In the genomic region with DNA sequence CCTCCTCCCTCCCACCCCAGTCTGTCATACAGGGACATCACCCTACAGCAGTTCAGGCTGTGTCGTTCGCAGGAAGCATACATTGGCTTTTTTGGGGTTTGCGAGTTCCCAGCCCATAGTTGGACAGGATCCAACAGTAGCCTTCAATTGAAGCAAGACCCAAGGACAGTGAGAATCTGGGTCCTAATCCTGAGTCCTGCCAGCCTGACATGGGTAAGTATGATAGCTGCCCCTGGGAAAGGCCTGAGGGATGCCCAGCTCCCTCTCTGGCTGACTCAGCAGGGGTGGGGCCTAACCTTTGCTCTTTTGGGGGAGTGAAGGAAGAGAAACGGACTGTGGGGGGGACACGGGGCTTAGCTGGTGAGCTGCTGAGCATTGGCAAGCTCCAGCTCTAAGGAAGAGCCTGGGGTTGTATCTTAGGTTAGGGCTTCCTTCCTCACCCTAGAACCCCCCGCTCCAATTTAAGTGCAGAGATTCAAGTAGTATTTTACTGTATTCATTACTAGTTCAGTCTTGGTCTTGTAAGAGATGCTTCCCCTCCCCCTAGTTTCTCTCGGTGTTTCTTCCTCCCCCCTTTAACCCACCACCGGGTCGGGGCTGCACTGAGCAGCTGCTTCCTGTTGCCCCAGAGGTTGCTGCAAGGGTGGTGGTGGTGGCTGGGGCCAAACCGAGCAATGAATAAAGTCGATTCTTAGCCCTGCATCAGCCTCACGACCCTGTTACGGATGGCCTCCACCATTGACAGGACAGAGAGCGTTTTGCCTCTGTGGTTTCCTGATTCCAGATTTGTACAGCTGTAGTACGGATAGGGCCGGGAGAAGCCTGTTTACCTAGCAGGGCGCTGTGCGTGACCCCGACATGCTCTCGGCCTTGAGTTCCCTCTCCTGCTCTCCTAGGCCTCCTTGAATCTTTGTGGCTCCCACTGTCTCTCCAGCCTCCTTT, we compare ENCODE assay signal across 8 mouse cellular contexts. TPM values are rescaled to one million over a fixed set of nuclear protein-coding genes. Genes with fewer than 3 reads are reported as not detected.
DNase-seq lines count a peak whose midpoint lies in the region; ATAC-seq lines count a peak whose summit lies in the region.

A gene (plus strand): TSS at position 14 of the 942 bp plus-strand sequence.

- peak within 1 kb of the TSS; percentile 79 for H3K4me3 ChIP-seq in heart, embryonic 16.5 days (ENCODE audit: low read length)
- H3K4me3 ChIP-seq in neural tube, embryonic 14.5 days (ENCODE audit: low read depth, low read length): peak within 1 kb of the TSS; percentile 77

- 2% methylated on average over 20 of the region's 20 CpGs for WGBS in heart, embryonic 16.5 days
- under 1% methylated on average over 20 of the region's 20 CpGs for WGBS in neural tube, embryonic 14.5 days

- peak within 1 kb of the TSS; percentile 97 for H3K27ac ChIP-seq in heart, embryonic 16.5 days (ENCODE audit: low read length)
- H3K27ac ChIP-seq in neural tube, embryonic 14.5 days (ENCODE audit: low read depth, low read length): peak within 1 kb of the TSS; percentile 85

- DNase-seq in CD8-positive naive resting alpha-beta T cell, adult 2 months (ENCODE audit: low read depth in 2 of 2, low spot score in 2 of 2): peak; percentile 36 to 54
- peak; percentile 74 for DNase-seq in adrenal gland, postnatal 25 days
- peak; percentile 80 to 90 for DNase-seq in kidney, postnatal 25 days
- peak; percentile 62 to 65 for DNase-seq in lung, adult 18-20 months
- DNase-seq in thymus, postnatal 4 days: peak; percentile 84

- peaks cover 33% of the 10 kb centered on the region for H3K36me3 ChIP-seq in heart, embryonic 16.5 days (ENCODE audit: control insufficient read depth, insufficient read depth)
- H3K36me3 ChIP-seq in neural tube, embryonic 14.5 days (ENCODE audit: control insufficient read depth, insufficient read depth, low read length): peaks cover 36% of the 10 kb centered on the region

- H3K4me2 ChIP-seq in heart, embryonic 16.5 days (ENCODE audit: low read depth, low read length): peak within 1 kb of the TSS; percentile 86
- H3K4me2 ChIP-seq in neural tube, embryonic 14.5 days (ENCODE audit: low read depth, low read length): peak within 1 kb of the TSS; percentile 89

- no peaks in the 10 kb centered on the region for H3K27me3 ChIP-seq in heart, embryonic 16.5 days (ENCODE audit: control insufficient read depth, insufficient read depth, low read length)
- no peaks in the 10 kb centered on the region for H3K27me3 ChIP-seq in neural tube, embryonic 14.5 days (ENCODE audit: control insufficient read depth, insufficient read depth, low read length)

- peak; percentile 59 for ATAC-seq in erythroblast, adult 5-6 weeks (replicated peaks; ENCODE audit: low FRiP score, poor library complexity, severe bottlenecking)
- no peak for ATAC-seq in heart, embryonic 16.5 days (replicated peaks; ENCODE audit: extremely low read depth, insufficient read depth, low FRiP score)
- ATAC-seq in neural tube, embryonic 14.5 days (ENCODE audit: low read depth): peak; percentile 26; the same call in 1 of the 2 replicates

- H3K9ac ChIP-seq in heart, embryonic 16.5 days (ENCODE audit: low read length): peak within 1 kb of the TSS; percentile 87
- peak within 1 kb of the TSS; percentile 74 for H3K9ac ChIP-seq in neural tube, embryonic 14.5 days (replicated peaks; ENCODE audit: low read depth, low read length)

- peaks cover 43% of the 10 kb centered on the region for H3K4me1 ChIP-seq in heart, embryonic 16.5 days (ENCODE audit: control insufficient read depth, insufficient read depth, low read length)
- H3K4me1 ChIP-seq in neural tube, embryonic 14.5 days (ENCODE audit: control insufficient read depth, insufficient read depth, low read length): peaks cover 21% of the 10 kb centered on the region

- H3K9me3 ChIP-seq in heart, embryonic 16.5 days (replicated peaks; ENCODE audit: control insufficient read depth, low read length): no peaks in the 10 kb centered on the region
- H3K9me3 ChIP-seq in neural tube, embryonic 14.5 days (ENCODE audit: control insufficient read depth, low read length): no peaks in the 10 kb centered on the region

RNA-seq across cellular contexts. Expression of the gene that starts here (rescaled TPM):
- 52.2 and 73.2 TPM in 2 replicates for total RNA-seq in adrenal gland, postnatal 25 days (2021)
- 80.3 and 86.5 TPM in 2 replicates for total RNA-seq in erythroblast, adult 5-6 weeks (2015; ENCODE audit: low replicate concordance)
- total RNA-seq in erythroblast, adult 5-6 weeks (2017; ENCODE audit: low replicate concordance): 71.0 and 73.5 TPM in 2 replicates
- 6.6 and 8.5 TPM in 2 replicates for polyA plus RNA-seq in heart, embryonic 16.5 days (2015; fragmentation: Nextera tagmentation; extraction: Ambion mirVana)
- polyA plus RNA-seq in neural tube, embryonic 14.5 days (2014; fragmentation: Nextera tagmentation; extraction: Ambion mirVana): 15.8 and 20.9 TPM in 2 replicates
